ENCODE assay signal across 14 mouse cellular contexts in the genomic region with DNA sequence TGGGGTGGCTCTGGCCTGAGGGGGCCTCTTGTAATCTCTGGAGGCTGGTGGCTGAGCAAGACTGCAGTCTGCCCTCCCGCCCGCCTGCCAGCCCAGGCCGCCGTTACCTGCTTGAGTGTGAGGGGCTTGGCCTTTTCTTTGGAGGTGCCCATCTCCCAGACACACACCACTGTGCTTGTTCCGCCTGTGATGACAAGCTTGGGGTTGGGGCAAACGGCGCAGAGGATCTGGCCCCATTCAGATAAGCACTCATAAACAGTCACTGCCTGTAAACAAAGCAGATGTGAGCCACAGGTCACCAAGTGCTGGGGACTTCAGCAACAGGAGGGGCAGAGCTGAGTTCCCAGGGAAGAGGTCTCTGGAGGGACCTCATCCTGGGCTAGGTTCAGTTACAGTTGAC.
"Had no signal": no experiment of that assay in that cellular context is flagged by ENCODE, and none has a peak within 500 bp of the region (broad histone marks: within the 10 kb centered on the region; RNA-seq: fewer than 3 reads in every experiment).

No protein-coding gene starts in this region.

- H3K27me3 ChIP-seq: limb, embryonic 15.5 days; megakaryocyte, embryonic 14.5 days; midbrain, embryonic 12.5 days; neural tube, embryonic 13.5 days had no signal

- ATAC-seq: midbrain, embryonic 16.5 days had no signal

- H3K4me2 ChIP-seq: limb, embryonic 15.5 days; lung, embryonic 14.5 days; midbrain, embryonic 12.5 days; neural tube, embryonic 13.5 days had no signal

- H3K9ac ChIP-seq: limb, embryonic 15.5 days; lung, embryonic 14.5 days; midbrain, embryonic 12.5 days; neural tube, embryonic 13.5 days had no signal

- H3K9me3 ChIP-seq: limb, embryonic 15.5 days; megakaryocyte, embryonic 14.5 days; midbrain, embryonic 12.5 days; neural tube, embryonic 13.5 days had no signal

- H3K4me1 ChIP-seq: limb, embryonic 15.5 days; megakaryocyte, embryonic 14.5 days; midbrain, embryonic 12.5 days; neural tube, embryonic 13.5 days had no signal

- H3K4me3 ChIP-seq: left cerebral cortex, adult 2 months; limb, embryonic 15.5 days; megakaryocyte, embryonic 14.5 days; midbrain, embryonic 12.5 days; neural tube, embryonic 13.5 days had no signal

- H3K27ac ChIP-seq: left cerebral cortex, adult 2 months; limb, embryonic 15.5 days; midbrain, embryonic 12.5 days; neural tube, embryonic 13.5 days had no signal

- DNase-seq: kidney, adult 18-20 months; kidney, postnatal 10 days; lung, embryonic 14.5 days; lung, postnatal 10 days; lung, postnatal 4 days; retina, postnatal 1 day; right cerebral cortex, postnatal 4 days; spleen, adult 18-20 months had no signal
